Mouse (Mus musculus): Measurements from ENCODE around the gene Zscan4-ps3. TPM values are rescaled to one million over a fixed set of nuclear protein-coding genes. Genes with fewer than 3 reads are reported as not detected.
"Not testable (repeated sequence)": the region's sequence is repeated elsewhere in the genome, so short reads cannot be mapped to it uniquely, and the experiment has no call there.

The Zscan4-ps3 gene
- not detected for total RNA-seq (2021)
- long read RNA-seq, experiment 1 = 0 reads
- long read RNA-seq, experiment 2 = 0 reads

DNA sequence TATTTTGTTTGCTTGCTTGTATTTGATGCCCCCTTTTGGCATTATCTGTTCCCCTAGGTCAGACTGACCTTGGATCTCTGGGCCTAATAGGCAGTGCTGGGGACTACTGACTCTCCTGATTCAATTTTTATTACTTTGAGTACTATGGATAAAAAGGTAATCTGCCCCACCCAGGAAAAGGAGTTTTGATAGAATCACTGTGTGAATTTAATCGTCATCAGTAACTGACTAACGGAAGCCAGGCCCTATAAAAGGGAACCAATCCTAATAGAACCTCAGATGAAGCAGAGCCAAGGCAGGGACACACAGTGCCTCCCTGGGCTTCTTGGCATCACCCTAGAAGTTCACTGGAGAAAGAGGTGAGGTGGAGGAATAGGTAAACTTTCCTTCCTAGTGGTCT, at the start of gene Zscan4-ps3:
Gene Zscan4-ps3 (plus strand): TSS at position 301 of the 400 bp plus-strand sequence.
- DNase-seq (ENCODE audit: low spot score in 2 of 2) = not testable (repeated sequence)

DNA sequence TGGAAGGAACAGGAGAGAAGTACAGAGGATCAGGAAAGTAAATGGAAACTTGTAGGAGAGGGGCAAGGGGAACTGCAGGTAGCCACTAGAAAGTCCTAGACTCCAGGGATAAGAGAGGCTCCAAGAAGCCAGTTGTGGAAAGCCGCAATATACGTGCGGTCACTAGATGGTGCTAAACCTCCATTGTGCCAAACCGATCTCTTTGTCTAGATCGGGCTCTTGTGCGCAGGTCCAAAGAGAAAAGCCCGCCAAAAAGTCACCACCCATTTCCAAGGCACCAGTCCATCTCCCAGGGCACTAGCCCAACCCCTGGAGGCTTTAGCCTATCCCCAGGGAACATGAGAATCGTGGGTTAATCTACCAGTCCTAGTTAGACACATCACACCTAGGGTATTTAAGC, 8.0 kb downstream of the Zscan4-ps3 start:
- DNase-seq (ENCODE audit: low spot score in 2 of 2) = not testable (repeated sequence)

Other genes with a start within 250 kb of the Zscan4-ps3 start
- gene Zscan4f, start 211.4 kb upstream of the Zscan4-ps3 start, total RNA-seq (2021) = not detected
- gene Zscan4-ps2, start 95.0 kb upstream of the Zscan4-ps3 start, total RNA-seq (2021) = not detected
- gene Vmn1r72, start 70.8 kb downstream of the Zscan4-ps3 start, total RNA-seq (2021) = not detected
- not detected for gene Vmn1r73, start 121.0 kb downstream of the Zscan4-ps3 start, total RNA-seq (2021)
- not detected for gene Vmn1r74, start 224.7 kb downstream of the Zscan4-ps3 start, total RNA-seq (2021)

All from gastrocnemius, postnatal 4 days (tissue).